Mouse (Mus musculus) liver, adult 2 months (tissue): ENCODE measurements around the gene E330034G19Rik.
"Not testable (repeated sequence)": the region's sequence is repeated elsewhere in the genome, so short reads cannot be mapped to it uniquely, and the experiment has no call there.

ENCODE experiments used
- CTCF ChIP-seq: fragments of 200-500 bp; IDR thresholded peaks from 2 replicates; pipeline ENCODE4 v1.5.1; 2011; ENCODE audit warnings: low read depth, low read length, control low read depth
- POLR2A ChIP-seq: fragments of 200-500 bp; IDR thresholded peaks from 2 replicates; pipeline ENCODE4 v1.6.1; 2011; ENCODE audit warnings: low read length, control low read depth; ENCODE audit not compliant: insufficient read depth; ENCODE audit errors: extremely low read depth

GRCm38 (mm10) chr14:24347007-24347406 lies 54.0 kb downstream of the E330034G19Rik start:
- TF ChIP-seq CTCF, POLR2A: not testable (repeated sequence)
